Mouse (Mus musculus) stomach, embryonic 15.5 days (tissue): ENCODE measurements around the gene Sds. TPM values are rescaled to one million over a fixed set of nuclear protein-coding genes. Genes with fewer than 3 reads are reported as not detected.

Experiments
- ATAC-seq: fragments of 200-750 bp; cut with Nextera tagmentation; 2 replicates; pipeline ENCODE4 v1.8.0; 2017; ENCODE audit warnings: low read depth, moderate number of reproducible peaks, moderate TSS enrichment; ENCODE audit not compliant: insufficient read depth, low FRiP score
- H3K27ac ChIP-seq: fragments of 300-500 bp; sonication (generic); 2 replicates; pipeline ENCODE4 v1.5.1; 2015; ENCODE audit warnings: mild to moderate bottlenecking, inconsistent platforms
- H3K27me3 ChIP-seq: fragments of 300-500 bp; sonication (generic); replicated peaks from 2 replicates; pipeline ENCODE4 v1.6.1; 2015; ENCODE audit warnings: inconsistent platforms
- H3K36me3 ChIP-seq: fragments of 300-500 bp; sonication (generic); 2 replicates; pipeline ENCODE4 v1.6.1; 2015; ENCODE audit warnings: inconsistent platforms
- H3K4me1 ChIP-seq: fragments of 300-500 bp; sonication (generic); 2 replicates; pipeline ENCODE4 v1.6.1; 2015; ENCODE audit warnings: inconsistent platforms
- H3K4me2 ChIP-seq: fragments of 300-500 bp; sonication (generic); 2 replicates; pipeline ENCODE4 v1.6.1; 2015; ENCODE audit warnings: mild to moderate bottlenecking, inconsistent platforms
- H3K4me3 ChIP-seq: fragments of 300-500 bp; sonication (generic); replicated peaks from 2 replicates; pipeline ENCODE4 v1.5.1; 2015; ENCODE audit warnings: inconsistent platforms
- H3K9ac ChIP-seq: fragments of 300-500 bp; sonication (generic); 2 replicates; pipeline ENCODE4 v1.6.1; 2015; ENCODE audit warnings: inconsistent platforms
- H3K9me3 ChIP-seq: fragments of 300-500 bp; sonication (generic); 2 replicates; pipeline ENCODE4 v1.6.1; 2016; ENCODE audit warnings: inconsistent platforms
- WGBS: fragments of 180-500 bp; shearing (Covaris S2); methylation state at CpG from one replicate; pipeline ENCODE4 v1.1.7; 2015; 5-methylcytosine and 5-hydroxymethylcytosine counted together
- polyA plus RNA-seq: library from polyadenylated mRNA; unstranded; fragments of >200 nt; fragmentation: Nextera tagmentation; extraction: Ambion mirVana; gene quantifications from 2 replicates; pipeline ENCODE4 v1.2.1, GENCODE M21; 2015

Sds gene
- polyA plus RNA-seq, 1 experiment from 2014 or later: 0.36 TPM

GRCm38 (mm10) chr5:120435006-120435681 lies 41.2 kb upstream of the Sds start:
- ATAC-seq: no peak
- under 1% methylated on average over 44 of the region's 44 CpGs for WGBS
- Histone ChIP-seq H3K36me3 (no peaks in the 10 kb centered on the region), H3K9me3 (no peaks in the 10 kb centered on the region), H3K4me3 (no peak overlapping the region), H3K27me3 (peaks cover 96% of the 10 kb centered on the region), H3K4me2 (peak overlapping the region; percentile 70; the same call in 1 of the 2 replicates), H3K9ac (no peak overlapping the region), H3K27ac (no peak overlapping the region), H3K4me1 (peaks cover 19% of the 10 kb centered on the region)

GRCm38 (mm10) chr5:120435731-120436501 lies 40.4 kb upstream of the Sds start:
- Histone ChIP-seq H3K36me3 (no peaks in the 10 kb centered on the region), H3K27ac (no peak overlapping the region), H3K9ac (no peak overlapping the region), H3K4me3 (peak overlapping the region; percentile 41), H3K27me3 (peaks cover 96% of the 10 kb centered on the region), H3K4me2 (peak overlapping the region; percentile 70), H3K9me3 (no peaks in the 10 kb centered on the region), H3K4me1 (peaks cover 21% of the 10 kb centered on the region)
- 1% methylated on average over 47 of the region's 47 CpGs for WGBS
- no peak for ATAC-seq

- H3K4me2 ChIP-seq: no peak overlapping the region
- H3K9me3 ChIP-seq: no peaks in the 10 kb centered on the region
- peaks cover 18% of the 10 kb centered on the region for H3K4me1 ChIP-seq
- H3K27me3 ChIP-seq: peaks cover 86% of the 10 kb centered on the region
- no peak overlapping the region for H3K27ac ChIP-seq
- H3K36me3 ChIP-seq: no peaks in the 10 kb centered on the region
- ATAC-seq: no peak
- no peak overlapping the region for H3K4me3 ChIP-seq
- WGBS: under 1% methylated on average over 18 of the region's 18 CpGs
- no peak overlapping the region for H3K9ac ChIP-seq
These were observed 39.3 kb upstream of the Sds start for GRCm38 (mm10) chr5:120436885-120437495.

GRCm38 (mm10) chr5:120437539-120437938 lies 38.8 kb upstream of the Sds start:
- 1% methylated on average over 17 of the region's 17 CpGs for WGBS
- peak overlapping the region; percentile 11; the same call in 1 of the 2 replicates for H3K4me3 ChIP-seq
- H3K4me2 ChIP-seq: peak overlapping the region; percentile 42

GRCm38 (mm10) chr5:120437986-120438385 lies 38.3 kb upstream of the Sds start:
- no peak for ATAC-seq
- Histone ChIP-seq H3K4me2 (peak overlapping the region; percentile 42), H3K9me3 (no peaks in the 10 kb centered on the region), H3K9ac (no peak overlapping the region), H3K4me1 (peaks cover 17% of the 10 kb centered on the region), H3K4me3 (peak overlapping the region; percentile 11), H3K27me3 (peaks cover 80% of the 10 kb centered on the region), H3K36me3 (no peaks in the 10 kb centered on the region), H3K27ac (no peak overlapping the region)
- WGBS: 1% methylated on average over 33 of the region's 33 CpGs

More at GRCm38 (mm10) chr5:120437539-120437938, 38.8 kb upstream of the Sds start:
- Histone ChIP-seq H3K9me3 (no peaks in the 10 kb centered on the region), H3K9ac (no peak overlapping the region), H3K27ac (no peak overlapping the region), H3K36me3 (no peaks in the 10 kb centered on the region), H3K4me1 (peaks cover 17% of the 10 kb centered on the region), H3K27me3 (peaks cover 81% of the 10 kb centered on the region)
- ATAC-seq: no peak

GRCm38 (mm10) chr5:120438469-120438868 lies 37.9 kb upstream of the Sds start:
- Histone ChIP-seq H3K4me2 (no peak overlapping the region), H3K4me3 (no peak overlapping the region), H3K27ac (no peak overlapping the region), H3K36me3 (no peaks in the 10 kb centered on the region), H3K9ac (no peak overlapping the region), H3K4me1 (peaks cover 17% of the 10 kb centered on the region), H3K9me3 (no peaks in the 10 kb centered on the region), H3K27me3 (peaks cover 76% of the 10 kb centered on the region)
- ATAC-seq: no peak
- WGBS: 2% methylated on average over 13 of the region's 13 CpGs

- ATAC-seq: no peak
- Histone ChIP-seq H3K36me3 (no peaks in the 10 kb centered on the region), H3K27me3 (peaks cover 69% of the 10 kb centered on the region), H3K4me2 (no peak overlapping the region), H3K4me1 (peaks cover 17% of the 10 kb centered on the region), H3K27ac (no peak overlapping the region), H3K9ac (no peak overlapping the region), H3K4me3 (peak overlapping the region; percentile 33), H3K9me3 (no peaks in the 10 kb centered on the region)
- 2% methylated on average over 27 of the region's 27 CpGs for WGBS
These were observed 37.2 kb upstream of the Sds start for GRCm38 (mm10) chr5:120438991-120439710.

GRCm38 (mm10) chr5:120439887-120440670 lies 36.2 kb upstream of the Sds start:
- ATAC-seq: no peak
- H3K4me2 ChIP-seq: peak overlapping the region; percentile 57
- WGBS: under 1% methylated on average over 61 of the region's 61 CpGs
- no peaks in the 10 kb centered on the region for H3K36me3 ChIP-seq
- peaks cover 67% of the 10 kb centered on the region for H3K27me3 ChIP-seq
- H3K9me3 ChIP-seq: no peaks in the 10 kb centered on the region
- H3K9ac ChIP-seq: no peak overlapping the region
- H3K4me1 ChIP-seq: peaks cover 17% of the 10 kb centered on the region
- H3K4me3 ChIP-seq: peak overlapping the region; percentile 33
- H3K27ac ChIP-seq: no peak overlapping the region

GRCm38 (mm10) chr5:120440733-120441132 lies 35.6 kb upstream of the Sds start:
- no peaks in the 10 kb centered on the region for H3K36me3 ChIP-seq
- WGBS: 4% methylated on average over 14 of the region's 14 CpGs
- no peak overlapping the region for H3K27ac ChIP-seq
- peak overlapping the region; percentile 33 for H3K4me3 ChIP-seq
- peak overlapping the region; percentile 57 for H3K4me2 ChIP-seq
- 0 out of 2 replicates have a peak, but pooled peaks have one; percentile 25 for ATAC-seq
- H3K27me3 ChIP-seq: peaks cover 62% of the 10 kb centered on the region
- H3K4me1 ChIP-seq: peaks cover 14% of the 10 kb centered on the region
- H3K9ac ChIP-seq: no peak overlapping the region
- no peaks in the 10 kb centered on the region for H3K9me3 ChIP-seq

GRCm38 (mm10) chr5:120447305-120447704 lies 29.0 kb upstream of the Sds start:
- Histone ChIP-seq H3K9ac (no peak overlapping the region), H3K4me2 (no peak overlapping the region), H3K9me3 (no peaks in the 10 kb centered on the region), H3K36me3 (no peaks in the 10 kb centered on the region), H3K27ac (no peak overlapping the region), H3K4me3 (no peak overlapping the region), H3K4me1 (no peaks in the 10 kb centered on the region), H3K27me3 (0 out of 2 replicates have a peak, but pooled peaks cover 15% of the 10 kb centered on the region)
- WGBS: 21% methylated on average over 13 of the region's 13 CpGs
- ATAC-seq: no peak
